Mouse (Mus musculus) intestine, postnatal 0 days (tissue): Measurements from ENCODE around the gene Gm10837. TPM values are rescaled to one million over a fixed set of nuclear protein-coding genes. Genes with fewer than 3 reads are reported as not detected.

Experiments used
- ATAC-seq: fragments of 200-750 bp; cut with Nextera tagmentation; 2 replicates; pipeline ENCODE4 v1.8.0; 2017; ENCODE audit warnings: mild to moderate bottlenecking, moderate TSS enrichment, moderate library complexity
- H3K27ac ChIP-seq: fragments of 300-500 bp; sonication (generic); 2 replicates; pipeline ENCODE4 v1.5.1; 2014; ENCODE audit warnings: mild to moderate bottlenecking, low read depth, low read length, moderate library complexity
- H3K27me3 ChIP-seq: fragments of 300-500 bp; sonication (generic); replicated peaks from 2 replicates; pipeline ENCODE4 v1.6.1; 2014; ENCODE audit warnings: low read length, mixed read lengths; ENCODE audit not compliant: control insufficient read depth, insufficient read depth
- H3K36me3 ChIP-seq: fragments of 300-500 bp; sonication (generic); 2 replicates; pipeline ENCODE4 v1.6.1; 2014; ENCODE audit warnings: mild to moderate bottlenecking, moderate library complexity; ENCODE audit not compliant: control insufficient read depth, insufficient read depth
- H3K4me1 ChIP-seq: fragments of 300-500 bp; sonication (generic); replicated peaks from 2 replicates; pipeline ENCODE4 v1.6.1; 2014; ENCODE audit warnings: antibody characterized with exemption, low read length, mixed read lengths; ENCODE audit not compliant: control insufficient read depth, insufficient read depth
- H3K4me2 ChIP-seq: fragments of 300-500 bp; sonication (generic); replicated peaks from 2 replicates; pipeline ENCODE4 v1.6.1; 2014; ENCODE audit warnings: low read depth, mild to moderate bottlenecking, moderate library complexity
- H3K4me3 ChIP-seq: fragments of 300-500 bp; sonication (generic); 2 replicates; pipeline ENCODE4 v1.5.1; 2014; ENCODE audit warnings: low read depth, low read length
- H3K9ac ChIP-seq: fragments of 300-500 bp; sonication (generic); 2 replicates; pipeline ENCODE4 v1.6.1; 2014; ENCODE audit warnings: mild to moderate bottlenecking, low read depth, low read length
- H3K9me3 ChIP-seq: fragments of 300-500 bp; sonication (generic); 2 replicates; pipeline ENCODE4 v1.6.1; 2016; ENCODE audit warnings: mixed run types; ENCODE audit not compliant: control insufficient read depth
- CTCF ChIP-seq: sonication (generic); IDR thresholded peaks from 2 replicates; pipeline ENCODE4 v1.5.1; 2016; ENCODE audit warnings: low read depth, mild to moderate bottlenecking, control low read depth, antibody characterized with exemption, moderate library complexity
- WGBS: fragments of 180-500 bp; shearing (Covaris S2); extraction: QIAGEN DNeasy Blood & Tissue Kit; methylation state at CpG from one replicate; pipeline ENCODE4 v1.1.7; 2014; 5-methylcytosine and 5-hydroxymethylcytosine counted together
- polyA plus RNA-seq: library from polyadenylated mRNA; unstranded; fragments of >200 nt; fragmentation: Nextera tagmentation; extraction: Ambion mirVana; gene quantifications from 2 replicates; pipeline ENCODE4 v1.2.1, GENCODE M21; 2015

Gene Gm10837
- polyA plus RNA-seq, 1 experiment from 2014 or later = not detected

DNA sequence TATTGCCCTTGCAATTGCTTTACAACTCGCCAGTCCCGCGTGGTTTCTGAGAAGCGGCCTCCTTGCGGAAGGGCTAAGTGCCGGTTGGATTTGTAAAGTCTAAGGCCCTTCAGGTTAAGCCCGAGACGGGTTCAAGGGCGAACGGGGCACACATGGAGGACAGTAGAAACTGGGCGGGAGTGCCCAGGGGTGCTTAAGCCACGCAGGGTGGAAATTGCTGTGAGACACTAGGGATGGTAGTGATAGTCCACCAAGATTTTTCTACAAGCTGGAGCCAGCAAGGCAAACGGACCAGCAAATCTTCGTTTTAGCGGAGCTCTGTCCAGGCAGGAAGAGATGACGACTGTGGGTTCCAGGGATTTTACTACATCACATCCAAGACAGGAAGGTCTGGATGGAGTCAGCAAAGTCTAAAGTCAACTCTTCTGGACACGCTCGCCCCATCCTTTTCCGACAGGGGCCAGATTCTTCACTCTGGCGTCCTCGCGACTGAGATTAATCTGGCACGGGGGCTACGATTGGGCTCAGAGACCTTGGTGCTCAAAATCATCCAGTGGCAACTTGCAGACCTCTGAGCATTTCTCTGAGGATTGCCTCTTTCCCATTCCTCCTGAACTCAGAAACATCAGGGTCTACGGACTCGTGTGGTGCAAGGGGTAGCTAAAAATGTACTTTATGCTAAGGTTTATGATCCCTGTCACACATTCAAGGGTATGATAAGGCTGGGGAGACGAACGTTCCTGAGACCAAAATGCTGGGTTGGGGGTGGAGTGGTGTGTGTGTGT lies 21.2 kb upstream of the Gm10837 start:
- Histone ChIP-seq H3K9me3 (no peaks in the 10 kb centered on the region), H3K4me3 (no peak overlapping the region), H3K4me2 (no peak overlapping the region), H3K27me3 (peaks cover 99% of the 10 kb centered on the region), H3K9ac (no peak overlapping the region), H3K4me1 (peaks cover 8% of the 10 kb centered on the region; the same call in 1 of the 2 replicates), H3K36me3 (no peaks in the 10 kb centered on the region), H3K27ac (no peak overlapping the region)
- 2% methylated on average over 28 of the region's 28 CpGs for WGBS
- no peak for TF ChIP-seq CTCF
- no peak for ATAC-seq

DNA sequence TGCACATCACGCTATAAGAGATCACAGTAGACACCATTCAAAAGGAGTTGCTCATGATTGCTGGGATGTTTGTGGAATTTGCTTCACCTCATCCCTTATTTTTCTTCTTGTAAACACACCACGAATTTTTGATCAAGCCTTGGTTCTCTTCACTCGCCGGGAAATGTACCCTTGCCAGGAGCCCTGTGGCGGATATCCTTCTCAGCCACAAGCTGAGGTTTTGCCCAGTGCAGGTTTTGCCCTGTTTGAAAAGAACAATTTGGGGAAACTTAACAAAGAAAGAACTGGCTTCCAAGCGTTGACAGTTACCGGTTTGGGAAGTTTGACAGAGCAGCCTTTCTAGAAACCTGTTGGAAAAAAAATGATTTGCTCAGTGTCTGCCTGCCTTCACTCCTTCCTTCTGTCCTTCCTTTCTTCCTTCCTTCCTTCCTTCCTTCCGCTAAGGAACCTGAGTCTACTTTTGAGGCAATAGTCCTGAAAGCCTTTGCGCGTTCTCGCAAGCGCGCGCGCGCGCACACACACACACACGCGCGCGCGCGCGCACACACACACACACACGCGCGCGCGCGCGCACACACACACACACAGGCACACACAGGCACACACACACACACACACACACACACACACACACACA lies 18.8 kb upstream of the Gm10837 start:
- no peak for TF ChIP-seq CTCF
- Histone ChIP-seq H3K4me2 (no peak overlapping the region), H3K9me3 (no peaks in the 10 kb centered on the region), H3K4me1 (no peaks in the 10 kb centered on the region), H3K9ac (no peak overlapping the region), H3K27me3 (peaks cover 99% of the 10 kb centered on the region), H3K4me3 (no peak overlapping the region), H3K27ac (no peak overlapping the region), H3K36me3 (no peaks in the 10 kb centered on the region)
- ATAC-seq = no peak
- 11% methylated on average over 29 of the region's 31 CpGs for WGBS

DNA sequence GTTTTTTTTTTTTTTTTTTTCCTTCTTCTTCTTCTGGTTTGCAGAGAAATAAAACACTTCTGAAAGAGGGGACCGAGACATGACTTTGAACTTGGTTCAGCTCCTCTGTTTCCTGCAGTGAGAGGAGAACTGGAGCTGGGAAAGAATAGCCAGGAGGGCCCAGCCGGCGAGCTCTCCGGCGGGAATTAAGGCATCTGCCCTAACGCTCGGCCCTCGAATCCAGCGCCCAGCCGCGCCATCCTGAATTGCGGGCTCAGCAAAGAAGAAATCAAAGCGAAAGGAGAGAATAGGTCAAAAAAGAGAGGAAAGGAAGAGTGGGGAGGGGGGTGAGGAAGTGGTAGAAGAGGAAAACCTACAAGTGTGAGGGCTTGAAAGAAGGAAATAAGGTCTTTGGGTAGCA lies 18.2 kb upstream of the Gm10837 start:
- TF ChIP-seq CTCF = no peak
- Histone ChIP-seq H3K27ac (no peak overlapping the region), H3K9ac (no peak overlapping the region), H3K4me2 (no peak overlapping the region), H3K4me1 (no peaks in the 10 kb centered on the region), H3K27me3 (peaks cover 99% of the 10 kb centered on the region), H3K4me3 (no peak overlapping the region), H3K9me3 (no peaks in the 10 kb centered on the region), H3K36me3 (no peaks in the 10 kb centered on the region)
- ATAC-seq = no peak
- WGBS = 1% methylated on average over 13 of the region's 13 CpGs

DNA sequence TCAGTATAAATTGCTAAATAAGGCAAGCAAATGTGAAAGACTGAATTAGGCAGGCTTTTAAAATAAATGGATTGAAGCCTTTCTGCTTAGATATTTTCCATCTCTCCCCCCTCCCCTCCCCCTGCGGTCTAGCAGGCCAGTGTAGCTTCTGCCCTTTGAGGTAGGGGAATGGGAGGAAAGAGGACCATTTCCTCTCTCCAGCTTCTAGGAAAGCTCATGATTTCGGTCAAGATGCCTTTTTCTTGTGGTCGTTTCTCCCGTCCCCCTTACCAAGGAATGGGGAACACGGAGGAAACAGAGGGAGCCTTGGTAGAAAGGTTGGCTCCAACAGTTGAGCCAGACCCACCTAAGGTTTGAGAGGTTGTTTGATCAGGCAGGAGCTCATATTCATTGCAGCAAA lies 17.7 kb upstream of the Gm10837 start:
- no peak for ATAC-seq
- Histone ChIP-seq H3K27me3 (peaks cover 99% of the 10 kb centered on the region), H3K4me2 (no peak overlapping the region), H3K4me3 (no peak overlapping the region), H3K27ac (no peak overlapping the region), H3K9me3 (no peaks in the 10 kb centered on the region), H3K4me1 (no peaks in the 10 kb centered on the region), H3K36me3 (no peaks in the 10 kb centered on the region), H3K9ac (no peak overlapping the region)
- TF ChIP-seq CTCF = no peak
- WGBS = 3% methylated on average over 5 of the region's 5 CpGs

DNA sequence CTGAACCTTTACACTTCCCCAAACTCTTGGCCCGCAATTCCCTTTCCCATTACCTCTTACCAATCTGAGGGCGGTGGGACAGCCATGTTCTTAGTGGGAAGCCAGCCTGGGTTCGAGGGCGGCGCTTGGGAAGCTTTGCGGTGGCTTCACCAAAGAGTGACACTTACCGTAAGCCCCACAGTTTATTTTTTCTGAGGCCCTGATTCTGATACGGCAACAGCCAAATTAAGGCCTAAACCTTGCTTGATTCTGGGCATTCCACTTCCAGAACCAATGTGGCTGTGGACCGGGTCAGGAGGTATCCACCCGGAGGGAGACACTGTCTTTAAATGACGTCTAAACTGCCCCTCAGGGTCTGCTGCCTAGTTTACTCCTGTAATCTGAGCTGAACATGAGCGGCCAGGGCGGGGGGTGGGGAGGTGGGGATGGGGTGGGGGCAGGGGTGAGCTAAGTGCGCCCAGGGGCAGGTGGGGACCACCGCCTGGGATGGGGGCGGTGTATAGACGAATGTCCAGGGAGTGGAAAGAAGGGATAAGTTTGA lies 17.1 kb upstream of the Gm10837 start:
- no peak overlapping the region for H3K9ac ChIP-seq
- no peak overlapping the region for H3K4me3 ChIP-seq
- peaks cover 99% of the 10 kb centered on the region for H3K27me3 ChIP-seq
- H3K4me2 ChIP-seq = no peak overlapping the region
- H3K9me3 ChIP-seq = no peaks in the 10 kb centered on the region
- H3K36me3 ChIP-seq = no peaks in the 10 kb centered on the region
- no peak overlapping the region for H3K27ac ChIP-seq
- H3K4me1 ChIP-seq = no peaks in the 10 kb centered on the region
- no peak for ATAC-seq
- 2% methylated on average over 17 of the region's 17 CpGs for WGBS
- TF ChIP-seq CTCF = no peak

DNA sequence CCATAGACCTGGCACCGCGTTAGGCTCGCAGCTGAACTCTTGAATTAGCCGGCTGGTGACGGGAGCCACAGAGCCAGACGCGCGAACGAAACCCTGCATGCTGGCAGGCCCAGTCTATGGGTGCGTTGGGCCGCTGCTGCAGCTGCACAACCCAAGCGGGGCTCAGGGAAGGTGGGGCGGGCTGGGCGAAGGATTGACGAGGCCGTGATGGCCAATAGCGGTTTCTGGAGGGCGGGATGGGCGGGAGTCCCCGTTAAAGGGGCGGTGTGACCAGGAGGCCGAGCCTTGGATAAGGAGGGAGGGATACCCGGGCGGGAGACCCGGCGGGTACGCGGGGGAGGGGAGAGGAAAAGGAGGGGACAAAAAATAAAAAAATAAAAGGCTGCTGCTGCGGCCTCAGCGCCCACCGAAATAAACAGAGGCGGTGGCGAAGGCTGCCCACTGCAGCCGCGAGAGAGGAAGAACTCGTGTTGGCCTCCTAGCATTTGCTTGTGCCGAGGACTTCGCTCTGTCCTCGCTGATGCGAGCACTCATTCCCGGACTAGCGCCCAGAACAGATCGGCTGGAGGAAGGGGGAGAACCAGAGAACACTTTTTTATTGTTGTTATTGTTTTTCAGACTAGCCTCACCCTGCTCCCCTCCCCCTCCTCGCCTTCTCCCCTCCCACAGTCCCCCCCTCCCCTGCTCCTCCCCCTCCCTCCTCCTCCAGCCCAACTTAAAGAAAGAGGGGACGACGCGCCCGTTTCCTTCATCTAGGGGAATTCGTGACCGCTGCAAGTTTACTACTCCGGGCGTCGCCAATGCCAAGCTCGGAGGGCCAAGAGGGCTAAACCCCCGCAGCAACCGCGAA lies 16.1 kb upstream of the Gm10837 start:
- no peaks in the 10 kb centered on the region for H3K36me3 ChIP-seq
- no peaks in the 10 kb centered on the region for H3K4me1 ChIP-seq
- under 1% methylated on average over 55 of the region's 57 CpGs for WGBS
- H3K4me3 ChIP-seq = peak overlapping the region; percentile 43
- no peak overlapping the region for H3K9ac ChIP-seq
- peaks cover 99% of the 10 kb centered on the region for H3K27me3 ChIP-seq
- no peaks in the 10 kb centered on the region for H3K9me3 ChIP-seq
- no peak for ATAC-seq
- no peak for TF ChIP-seq CTCF
- peak overlapping the region; percentile 66 for H3K4me2 ChIP-seq
- no peak overlapping the region for H3K27ac ChIP-seq
